Mouse (Mus musculus) ES-Bruce4 (cell line): ENCODE results near the gene Ccl8. TPM values are rescaled to one million over a fixed set of nuclear protein-coding genes. Genes with fewer than 3 reads are reported as not detected.

Source experiments
- H3K27ac ChIP-seq: 2 replicates; pipeline ENCODE4 v1.5.1; 2012; ENCODE audit warnings: low read length, inconsistent platforms; ENCODE audit not compliant: insufficient read depth
- H3K27me3 ChIP-seq: 2 replicates; pipeline ENCODE4 v1.6.1; 2012; ENCODE audit warnings: mild to moderate bottlenecking, low read length, inconsistent platforms; ENCODE audit not compliant: control insufficient read depth, poor library complexity, insufficient read depth, severe bottlenecking
- H3K36me3 ChIP-seq: 2 replicates; pipeline ENCODE4 v1.6.1; 2012; ENCODE audit warnings: inconsistent platforms, mild to moderate bottlenecking, low read length, moderate library complexity; ENCODE audit not compliant: control insufficient read depth, poor library complexity, insufficient read depth, severe bottlenecking
- H3K4me1 ChIP-seq: one replicate; pipeline ENCODE4 v1.8.1; 2011; ENCODE audit warnings: low read length; ENCODE audit not compliant: control insufficient read depth, insufficient read depth
- H3K4me3 ChIP-seq: 2 replicates; pipeline ENCODE4 v1.5.1; 2011; ENCODE audit warnings: low read depth, mild to moderate bottlenecking, low read length
- H3K9ac ChIP-seq: 2 replicates; pipeline ENCODE4 v1.6.1; 2012; ENCODE audit warnings: low read depth, mild to moderate bottlenecking, inconsistent platforms; ENCODE audit not compliant: poor library complexity, severe bottlenecking
- H3K9me3 ChIP-seq: replicated peaks from 2 replicates; pipeline ENCODE4 v1.6.1; 2012; ENCODE audit warnings: mild to moderate bottlenecking, low read length, inconsistent platforms; ENCODE audit not compliant: control insufficient read depth, poor library complexity, insufficient read depth, severe bottlenecking
- CTCF ChIP-seq: IDR thresholded peaks from one replicate; pipeline ENCODE4 v1.8.1; 2011; ENCODE audit warnings: low read depth, low read length
- EP300 ChIP-seq: IDR thresholded peaks from 2 replicates; pipeline ENCODE4 v1.6.1; 2011; ENCODE audit warnings: low read depth, low read length; ENCODE audit not compliant: insufficient read depth
- POLR2A ChIP-seq: IDR thresholded peaks from one replicate; pipeline ENCODE4 v1.8.1; 2011; ENCODE audit warnings: low read length; ENCODE audit not compliant: insufficient read depth
- polyA plus RNA-seq: library from polyadenylated mRNA; stranded (reverse); fragments of >200 nt; gene quantifications from 2 replicates; pipeline ENCODE4 v1.2.4, GENCODE M21; 2011; ENCODE audit warnings: low read depth; ENCODE audit not compliant: missing spikeins, insufficient read depth, insufficient read length

Ccl8 gene
- polyA plus RNA-seq: 1.4 TPM in 1 of 2 replicates, not detected in the other

DNA sequence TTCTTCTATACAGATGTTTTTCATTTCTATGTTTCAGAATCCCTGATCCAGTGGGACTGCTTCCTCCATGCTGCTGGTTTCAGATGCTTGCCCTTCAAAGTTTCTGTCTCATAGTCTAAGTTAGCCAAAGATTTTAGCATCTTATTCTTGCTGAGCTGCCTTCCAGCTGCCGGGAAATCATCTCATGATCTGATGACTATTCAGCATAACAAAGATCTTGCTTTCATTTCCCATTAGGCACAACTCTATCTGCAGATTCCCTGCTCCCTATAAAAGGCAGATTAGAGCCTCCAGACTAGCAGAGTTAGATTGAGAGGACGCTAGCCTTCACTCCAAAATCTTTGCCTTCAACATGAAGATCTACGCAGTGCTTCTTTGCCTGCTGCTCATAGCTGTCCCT is at the start of gene Ccl8:
Gene Ccl8, plus strand, starts transcription at position 301 of the 400 bp plus-strand sequence.
- TF ChIP-seq POLR2A (no peak), EP300 (no peak), CTCF (no peak)
- Histone ChIP-seq H3K9ac (no peak within 1 kb of the TSS), H3K4me3 (no peak within 1 kb of the TSS)

DNA sequence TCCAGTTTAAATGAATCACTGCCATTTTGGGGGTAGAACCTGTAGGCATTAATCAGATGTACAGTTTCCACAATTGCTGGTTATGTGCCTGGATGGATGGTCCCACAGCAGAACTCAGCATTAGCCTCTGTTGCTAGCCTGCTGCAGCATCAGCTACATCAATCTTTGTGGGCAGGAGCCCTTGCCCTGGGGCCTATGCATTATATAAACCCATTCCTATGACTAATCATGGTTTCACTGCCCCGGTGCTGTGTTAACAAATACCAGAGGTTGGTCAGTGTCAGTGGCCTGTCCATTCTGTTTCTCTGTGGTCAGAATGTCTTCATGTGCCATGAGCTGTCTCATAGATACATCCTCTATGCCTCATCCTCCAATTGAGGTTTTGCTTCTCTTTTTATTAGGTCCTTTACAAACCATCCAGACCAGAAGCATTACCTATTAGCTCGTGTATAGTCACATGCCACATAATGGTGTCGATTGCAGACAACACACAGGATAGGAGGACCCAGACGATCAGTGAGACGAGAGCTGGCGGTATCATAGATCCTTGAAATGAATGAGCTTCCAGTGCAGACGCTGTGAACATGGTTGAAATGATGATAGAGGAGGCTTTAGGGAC is 47.9 kb upstream of the Ccl8 start:
- Histone ChIP-seq H3K9ac (no peak overlapping the region), H3K4me1 (no peaks in the 10 kb centered on the region), H3K27ac (no peak overlapping the region), H3K27me3 (no peaks in the 10 kb centered on the region), H3K9me3 (no peaks in the 10 kb centered on the region), H3K36me3 (no peaks in the 10 kb centered on the region), H3K4me3 (no peak overlapping the region)
- TF ChIP-seq EP300 (no peak), POLR2A (no peak), CTCF (no peak)

More for the DNA sequence above, at the start of gene Ccl8:
- Histone ChIP-seq H3K27ac (no peak within 1 kb of the TSS), H3K4me1 (no peaks in the 10 kb centered on the region), H3K36me3 (no peaks in the 10 kb centered on the region), H3K9me3 (0 out of 2 replicates have a peak, but pooled peaks cover 4% of the 10 kb centered on the region), H3K27me3 (no peaks in the 10 kb centered on the region)

DNA sequence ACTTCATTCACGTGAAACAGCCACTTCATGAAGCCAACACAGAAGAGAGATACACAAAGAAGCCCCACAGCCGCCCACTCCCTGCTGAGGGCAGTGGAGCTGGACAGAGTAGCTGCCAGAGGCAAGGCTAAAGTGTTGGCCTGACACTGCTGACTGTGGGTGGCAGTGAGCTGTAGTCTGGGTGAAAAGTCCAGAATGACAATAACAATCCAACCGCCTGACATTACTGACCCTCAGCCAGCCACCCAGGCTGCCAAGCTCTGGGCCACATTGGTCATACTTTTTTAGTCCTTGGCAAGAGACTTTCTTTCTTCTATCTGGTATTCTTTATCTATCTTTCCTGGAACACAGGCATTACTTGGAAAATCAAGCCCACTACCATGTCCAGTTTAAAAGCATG is 43.9 kb upstream of the Ccl8 start:
- Histone ChIP-seq H3K9ac (no peak overlapping the region), H3K4me1 (no peaks in the 10 kb centered on the region), H3K27ac (no peak overlapping the region), H3K27me3 (no peaks in the 10 kb centered on the region), H3K9me3 (no peaks in the 10 kb centered on the region; the same call in 1 of the 2 replicates), H3K4me3 (no peak overlapping the region), H3K36me3 (no peaks in the 10 kb centered on the region)
- no peak for TF ChIP-seq CTCF
- TF ChIP-seq EP300: no peak
- no peak for TF ChIP-seq POLR2A

DNA sequence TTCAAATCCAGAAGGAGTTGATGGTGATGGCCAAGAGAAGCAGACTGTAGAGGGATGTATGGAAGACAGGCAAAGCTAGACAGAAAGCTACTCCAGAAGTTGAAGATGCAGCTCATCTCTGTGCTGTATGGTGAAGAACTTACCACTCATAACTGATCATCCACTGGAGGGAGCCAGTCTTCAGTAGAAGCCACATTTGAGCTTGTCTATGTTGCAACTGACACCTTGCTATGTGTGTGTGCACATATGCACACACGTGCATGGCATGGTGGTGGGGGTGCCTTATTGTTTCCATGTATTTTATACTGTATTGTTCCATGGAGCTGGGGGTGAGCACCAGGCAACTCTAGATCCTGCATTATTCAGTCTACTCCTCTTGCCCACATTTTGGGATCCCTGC is 42.6 kb upstream of the Ccl8 start:
- Histone ChIP-seq H3K27me3 (no peaks in the 10 kb centered on the region), H3K27ac (no peak overlapping the region), H3K9ac (no peak overlapping the region), H3K9me3 (no peaks in the 10 kb centered on the region; the same call in 1 of the 2 replicates), H3K36me3 (no peaks in the 10 kb centered on the region), H3K4me3 (no peak overlapping the region), H3K4me1 (no peaks in the 10 kb centered on the region)
- TF ChIP-seq POLR2A: no peak

DNA sequence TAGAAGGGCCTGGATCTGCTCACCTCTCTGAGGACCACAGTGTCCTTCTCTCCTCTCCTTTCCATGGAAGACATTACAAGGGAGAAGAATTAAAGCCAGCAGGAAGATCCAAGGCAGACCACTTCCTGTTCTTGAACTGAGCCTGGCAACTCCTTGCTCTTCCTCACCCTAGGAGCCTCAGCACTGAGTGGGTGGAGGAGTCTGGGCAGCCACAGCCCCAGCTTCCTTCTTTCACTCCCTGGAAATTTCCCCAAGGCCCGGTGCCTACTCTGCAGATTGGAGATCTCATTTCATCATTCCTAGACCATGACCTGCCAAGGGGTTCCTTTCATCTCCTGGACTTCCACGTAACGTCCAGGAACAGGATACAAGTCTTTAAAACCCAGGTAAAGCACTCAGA is 42.0 kb upstream of the Ccl8 start:
- Histone ChIP-seq H3K27me3 (no peaks in the 10 kb centered on the region), H3K9me3 (no peaks in the 10 kb centered on the region; the same call in 1 of the 2 replicates), H3K36me3 (no peaks in the 10 kb centered on the region), H3K4me3 (no peak overlapping the region), H3K27ac (no peak overlapping the region), H3K9ac (no peak overlapping the region), H3K4me1 (no peaks in the 10 kb centered on the region)
- no peak for TF ChIP-seq POLR2A
- TF ChIP-seq CTCF: no peak
- no peak for TF ChIP-seq EP300

DNA sequence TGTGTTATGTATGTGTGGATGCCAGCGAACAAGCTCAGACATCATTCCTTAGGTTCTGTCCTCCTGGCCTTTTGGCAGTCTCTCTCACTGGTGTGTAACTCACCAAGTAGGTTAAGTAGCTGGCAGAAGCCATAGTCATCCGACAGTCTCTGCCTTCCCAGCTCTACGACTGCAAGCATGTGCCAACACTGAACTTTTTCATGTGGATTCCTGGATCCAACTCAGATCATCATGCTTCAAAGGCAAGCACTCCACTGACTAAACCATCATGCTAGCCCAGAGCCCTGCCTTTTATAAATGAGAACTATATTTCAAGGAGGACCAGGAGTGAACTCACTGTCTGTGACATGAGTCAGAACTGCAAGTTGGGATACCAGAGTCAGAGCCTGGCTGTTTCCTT is 41.3 kb upstream of the Ccl8 start:
- TF ChIP-seq CTCF: no peak
- no peak for TF ChIP-seq EP300
- TF ChIP-seq POLR2A: no peak
- H3K36me3 ChIP-seq: no peaks in the 10 kb centered on the region

More for the DNA sequence above, 41.3 kb upstream of the Ccl8 start:
- Histone ChIP-seq H3K27ac (no peak overlapping the region), H3K9me3 (no peaks in the 10 kb centered on the region; the same call in 1 of the 2 replicates), H3K4me3 (no peak overlapping the region), H3K27me3 (no peaks in the 10 kb centered on the region), H3K4me1 (no peaks in the 10 kb centered on the region), H3K9ac (no peak overlapping the region)
